Mouse (Mus musculus): ENCODE results near the gene Dnah1. TPM values are rescaled to one million over a fixed set of nuclear protein-coding genes. Genes with fewer than 3 reads are reported as not detected.

The Dnah1 gene
- total RNA-seq, 1 experiment from 2014 or later: 0.23 TPM

GRCm38 (mm10) chr14:31244777-31245176 is 78.9 kb downstream of the Dnah1 start:
- ATAC-seq (replicated peaks; ENCODE audit: low read depth, poor library complexity, severe bottlenecking): 0 out of 2 replicates have a peak, but pooled peaks have one; percentile 47

- ATAC-seq (replicated peaks; ENCODE audit: low read depth, poor library complexity, severe bottlenecking): no peak
Measured at GRCm38 (mm10) chr14:31240528-31240927, 83.2 kb downstream of the Dnah1 start.

GRCm38 (mm10) chr14:31237101-31237882 is 86.4 kb downstream of the Dnah1 start:
- no peak for ATAC-seq (replicated peaks; ENCODE audit: low read depth, poor library complexity, severe bottlenecking)

- ATAC-seq (replicated peaks; ENCODE audit: low read depth, poor library complexity, severe bottlenecking): peak; percentile 89
Measured at GRCm38 (mm10) chr14:31233996-31234591, 89.6 kb downstream of the Dnah1 start.

GRCm38 (mm10) chr14:31233070-31233995 is 90.4 kb downstream of the Dnah1 start:
- no peak for ATAC-seq (replicated peaks; ENCODE audit: low read depth, poor library complexity, severe bottlenecking)

- no peak for ATAC-seq (replicated peaks; ENCODE audit: low read depth, poor library complexity, severe bottlenecking)
Measured at GRCm38 (mm10) chr14:31232404-31233069, 91.2 kb downstream of the Dnah1 start.

- no peak for ATAC-seq (replicated peaks; ENCODE audit: low read depth, poor library complexity, severe bottlenecking)
Measured at GRCm38 (mm10) chr14:31230442-31230841, 93.3 kb downstream of the Dnah1 start.

- peak; percentile 59 for ATAC-seq (replicated peaks; ENCODE audit: low read depth, poor library complexity, severe bottlenecking)
Measured at GRCm38 (mm10) chr14:31228234-31228633, 95.5 kb downstream of the Dnah1 start.

GRCm38 (mm10) chr14:31226978-31227377 is 96.7 kb downstream of the Dnah1 start:
- ATAC-seq (replicated peaks; ENCODE audit: low read depth, poor library complexity, severe bottlenecking): peak; percentile 70

GRCm38 (mm10) chr14:31217666-31218065 is 106.0 kb downstream of the Dnah1 start, which contains the start of gene Sema3g:
Sema3g (plus strand) TSS chr14:31217860.
- ATAC-seq (replicated peaks; ENCODE audit: low read depth, poor library complexity, severe bottlenecking): peak; percentile 85

- no peak for ATAC-seq (replicated peaks; ENCODE audit: low read depth, poor library complexity, severe bottlenecking)
Measured at GRCm38 (mm10) chr14:31216846-31217245, 106.8 kb downstream of the Dnah1 start, which contains the start of gene Nisch. Nisch (minus strand) TSS chr14:31216946.

- peak; percentile 75 for ATAC-seq (replicated peaks; ENCODE audit: low read depth, poor library complexity, severe bottlenecking)
Measured at GRCm38 (mm10) chr14:31215157-31216002, 108.3 kb downstream of the Dnah1 start.

GRCm38 (mm10) chr14:31214684-31215083 is 109.0 kb downstream of the Dnah1 start:
- ATAC-seq (replicated peaks; ENCODE audit: low read depth, poor library complexity, severe bottlenecking): peak; percentile 26; the same call in 1 of the 2 replicates

- no peak for ATAC-seq (replicated peaks; ENCODE audit: low read depth, poor library complexity, severe bottlenecking)
Measured at GRCm38 (mm10) chr14:31213868-31214267, 109.8 kb downstream of the Dnah1 start.

GRCm38 (mm10) chr14:31212499-31212898 is 111.2 kb downstream of the Dnah1 start:
- no peak for ATAC-seq (replicated peaks; ENCODE audit: low read depth, poor library complexity, severe bottlenecking)

- ATAC-seq (replicated peaks; ENCODE audit: low read depth, poor library complexity, severe bottlenecking): no peak
Measured at GRCm38 (mm10) chr14:31211854-31212253, 111.8 kb downstream of the Dnah1 start.

Measured in common myeloid progenitor, adult 5-6 weeks (primary cell).